Mouse (Mus musculus): ENCODE data around the gene Pak4.
A peak's percentile ranks its signal among the peaks of the same experiment; 100 is the strongest.
"Not testable (repeated sequence)": the region's sequence is repeated elsewhere in the genome, so short reads cannot be mapped to it uniquely, and the experiment has no call there.

Pak4 gene

DNA sequence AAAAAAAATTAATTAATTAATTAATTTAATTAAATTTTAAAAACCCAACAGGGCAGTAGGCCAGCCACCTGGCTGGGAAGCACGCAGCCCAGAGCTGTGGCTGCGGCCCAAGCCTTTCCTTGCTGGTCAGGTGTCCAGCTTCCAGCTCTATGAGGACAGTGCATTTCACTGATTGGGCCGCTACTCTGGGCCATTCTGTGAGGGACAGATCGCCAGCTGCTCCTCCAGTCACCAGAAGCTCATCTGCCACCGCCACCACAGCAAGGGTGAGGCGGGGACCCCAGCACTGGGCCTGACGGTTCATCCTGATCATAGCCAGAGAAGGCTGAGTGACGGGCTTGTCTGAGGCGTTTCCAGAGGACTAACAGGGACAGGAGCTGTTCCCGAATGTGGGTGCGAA lies 36.0 kb downstream of the Pak4 start:
- DNase-seq (ENCODE audit: low read depth) = no peak

GRCm38 (mm10) chr7:28560856-28561255 lies 37.1 kb downstream of the Pak4 start:
- DNase-seq (ENCODE audit: low read depth) = peak; percentile 37

DNA sequence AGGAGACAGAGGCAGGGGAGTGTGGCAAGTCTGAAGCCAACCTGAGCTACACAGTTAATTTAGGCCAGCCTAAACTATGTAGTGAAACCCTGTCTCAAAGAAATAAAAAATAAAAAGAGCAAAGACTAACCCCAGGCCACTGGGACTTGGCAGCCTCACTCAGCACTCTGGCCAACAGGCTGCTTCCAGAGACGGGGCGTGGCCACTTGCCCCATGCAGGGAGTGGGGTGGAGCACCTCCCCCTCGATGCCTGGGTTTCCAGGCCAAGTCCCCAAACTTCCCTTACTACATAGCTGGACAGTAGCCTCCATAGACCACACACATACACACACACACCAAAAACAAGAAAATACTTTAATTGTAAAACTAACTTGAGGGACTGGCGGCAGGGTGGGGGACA lies 39.5 kb downstream of the Pak4 start:
- DNase-seq (ENCODE audit: low read depth) = no peak

DNA sequence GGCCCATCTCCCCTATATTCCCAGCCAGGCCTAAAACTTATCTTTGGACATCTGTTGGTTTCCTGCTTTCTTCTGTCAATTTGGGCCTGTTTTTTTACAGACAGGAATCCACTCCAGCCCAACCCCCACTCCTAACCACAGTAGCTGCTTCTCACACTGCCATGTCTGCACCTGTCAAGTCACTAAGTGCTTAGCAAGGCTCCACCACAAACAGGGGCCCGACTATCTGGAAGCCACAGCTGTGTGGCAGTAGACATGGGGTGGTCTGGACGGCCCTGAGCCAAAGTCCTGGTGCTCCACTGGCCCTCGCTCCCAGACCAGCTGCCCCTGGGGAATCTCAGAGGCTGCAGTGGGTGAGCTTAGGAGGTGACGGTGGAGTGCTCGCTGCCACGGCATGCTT lies 40.3 kb downstream of the Pak4 start:
- DNase-seq (ENCODE audit: low read depth) = peak; percentile 53

GRCm38 (mm10) chr7:28557069-28557468 lies 40.9 kb downstream of the Pak4 start:
- no peak for DNase-seq (ENCODE audit: low read depth)

- no peak for DNase-seq (ENCODE audit: low read depth)
Measured at GRCm38 (mm10) chr7:28555939-28556535, 41.9 kb downstream of the Pak4 start.

- no peak for DNase-seq (ENCODE audit: low read depth)
Measured at GRCm38 (mm10) chr7:28553076-28553475, 44.9 kb downstream of the Pak4 start.

GRCm38 (mm10) chr7:28547628-28548027 lies 50.4 kb downstream of the Pak4 start:
- no peak for DNase-seq (ENCODE audit: low read depth)

DNA sequence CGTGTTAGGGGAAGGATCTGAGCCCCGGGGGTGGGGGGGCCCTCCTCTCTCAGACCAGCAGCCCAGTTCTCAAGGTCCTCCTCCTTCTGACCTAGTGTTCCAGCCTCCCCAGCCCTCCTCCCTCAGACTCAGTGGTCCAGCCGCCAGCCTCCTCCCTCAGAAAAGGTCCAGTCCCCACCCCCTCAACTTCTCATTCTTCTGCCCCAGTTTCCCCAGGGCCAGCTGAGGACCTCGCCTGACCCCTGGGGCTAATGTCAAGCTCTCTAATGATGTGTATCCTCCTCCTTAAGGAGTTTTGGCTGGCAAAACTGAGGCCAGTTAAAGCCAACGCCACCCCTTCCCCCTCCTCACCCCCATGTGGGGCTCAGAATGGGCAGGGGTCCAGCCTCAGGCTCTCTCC lies 50.8 kb downstream of the Pak4 start, which contains the start of gene Nccrp1:
Gene Nccrp1 (minus strand): TSS at position 101 of the 400 bp plus-strand sequence.
- no peak for DNase-seq (ENCODE audit: low read depth)

- DNase-seq (ENCODE audit: low read depth) = no peak
Measured at GRCm38 (mm10) chr7:28546649-28547048, 51.3 kb downstream of the Pak4 start.

DNA sequence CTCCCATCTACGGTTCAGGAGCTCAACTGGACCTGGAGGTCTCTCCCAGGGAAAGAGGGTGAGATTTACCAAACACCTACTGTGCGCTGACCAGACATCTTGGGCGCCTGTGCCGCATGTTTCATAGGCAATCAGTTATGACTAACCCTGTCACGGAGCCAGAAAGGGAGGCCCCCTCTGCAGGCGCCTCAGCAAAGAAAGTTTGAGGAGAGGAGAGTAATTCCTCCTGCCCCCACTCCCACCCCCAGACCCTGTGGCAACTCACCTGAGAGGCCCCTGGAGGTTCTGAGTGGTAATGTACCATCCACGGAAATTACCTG lies 52.1 kb downstream of the Pak4 start:
- no peak for DNase-seq (ENCODE audit: low read depth)

- DNase-seq (ENCODE audit: low read depth) = no peak
Measured at GRCm38 (mm10) chr7:28545048-28545890, 52.7 kb downstream of the Pak4 start.

DNA sequence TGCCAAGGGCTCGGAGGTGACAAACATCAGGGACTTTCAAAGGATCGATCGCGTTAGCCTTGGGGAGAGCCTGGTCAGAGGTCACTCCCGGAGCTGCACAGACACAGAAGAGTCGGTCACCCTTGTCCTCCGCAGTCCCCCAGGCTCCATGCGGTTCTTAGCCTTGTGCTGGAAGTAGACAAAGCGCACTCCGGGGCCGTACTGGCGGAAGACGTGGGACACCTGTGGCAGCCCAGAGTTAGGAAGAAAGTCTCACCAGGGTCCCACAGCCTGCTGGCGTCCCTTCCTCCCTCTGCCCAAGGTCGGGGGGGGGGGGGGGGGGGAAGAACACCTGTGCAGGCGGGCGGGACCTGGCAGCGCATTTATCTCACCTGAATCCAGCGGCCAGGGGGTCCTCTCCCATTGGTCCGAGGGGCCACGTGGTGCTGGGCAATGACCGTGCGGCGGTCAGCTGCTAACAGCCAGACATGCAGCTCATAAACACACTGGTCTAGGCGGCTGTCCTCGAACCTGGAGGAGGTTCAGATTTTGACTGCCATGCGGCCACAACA lies 53.9 kb downstream of the Pak4 start:
- DNase-seq (ENCODE audit: low read depth) = no peak

DNA sequence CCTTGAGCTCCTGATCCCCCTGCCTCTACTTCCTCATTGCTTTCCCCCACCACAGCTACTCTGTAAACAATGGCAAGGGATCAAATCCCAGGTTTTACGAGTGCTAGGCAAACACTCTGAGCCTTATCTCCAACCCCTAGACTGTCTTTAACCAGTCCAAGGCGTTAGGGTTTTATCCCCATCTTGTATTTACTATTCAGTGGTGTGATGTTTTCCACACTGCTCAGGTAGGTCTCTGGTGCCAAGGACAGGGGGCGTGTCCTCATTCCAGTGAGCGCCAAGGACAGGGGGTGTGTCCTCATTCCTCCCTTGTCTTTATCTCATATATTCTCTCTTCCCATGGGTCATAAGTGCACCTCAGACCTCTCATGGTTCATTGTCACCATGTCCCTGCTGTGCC lies 57.5 kb downstream of the Pak4 start, which contains the start of gene Sycn:
Gene Sycn (plus strand): TSS at position 360 of the 400 bp plus-strand sequence.
- DNase-seq (ENCODE audit: low read depth) = no peak

DNA sequence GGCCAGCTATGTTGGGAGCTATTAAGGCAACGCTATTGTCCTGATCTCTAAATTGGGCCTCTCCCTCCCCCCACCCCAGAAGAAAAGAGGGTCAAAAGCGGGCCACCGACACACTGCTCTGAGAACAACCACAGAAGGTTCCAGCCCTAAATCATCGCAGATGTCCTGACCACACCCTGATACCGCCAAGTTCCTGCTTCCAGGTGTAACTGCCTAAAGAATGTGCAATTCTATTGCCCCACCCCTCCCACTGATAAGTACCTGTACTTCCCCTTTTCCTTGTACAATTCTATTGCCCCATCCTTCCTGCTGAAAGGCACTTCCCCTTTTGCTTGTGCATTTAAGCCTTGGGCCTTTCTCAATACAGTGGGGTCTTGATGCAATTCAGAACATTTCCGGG lies 59.1 kb downstream of the Pak4 start:
- DNase-seq (ENCODE audit: low read depth) = not testable (repeated sequence)

GRCm38 (mm10) chr7:28532005-28532404 lies 66.0 kb downstream of the Pak4 start:
- DNase-seq (ENCODE audit: low read depth) = no peak

DNA sequence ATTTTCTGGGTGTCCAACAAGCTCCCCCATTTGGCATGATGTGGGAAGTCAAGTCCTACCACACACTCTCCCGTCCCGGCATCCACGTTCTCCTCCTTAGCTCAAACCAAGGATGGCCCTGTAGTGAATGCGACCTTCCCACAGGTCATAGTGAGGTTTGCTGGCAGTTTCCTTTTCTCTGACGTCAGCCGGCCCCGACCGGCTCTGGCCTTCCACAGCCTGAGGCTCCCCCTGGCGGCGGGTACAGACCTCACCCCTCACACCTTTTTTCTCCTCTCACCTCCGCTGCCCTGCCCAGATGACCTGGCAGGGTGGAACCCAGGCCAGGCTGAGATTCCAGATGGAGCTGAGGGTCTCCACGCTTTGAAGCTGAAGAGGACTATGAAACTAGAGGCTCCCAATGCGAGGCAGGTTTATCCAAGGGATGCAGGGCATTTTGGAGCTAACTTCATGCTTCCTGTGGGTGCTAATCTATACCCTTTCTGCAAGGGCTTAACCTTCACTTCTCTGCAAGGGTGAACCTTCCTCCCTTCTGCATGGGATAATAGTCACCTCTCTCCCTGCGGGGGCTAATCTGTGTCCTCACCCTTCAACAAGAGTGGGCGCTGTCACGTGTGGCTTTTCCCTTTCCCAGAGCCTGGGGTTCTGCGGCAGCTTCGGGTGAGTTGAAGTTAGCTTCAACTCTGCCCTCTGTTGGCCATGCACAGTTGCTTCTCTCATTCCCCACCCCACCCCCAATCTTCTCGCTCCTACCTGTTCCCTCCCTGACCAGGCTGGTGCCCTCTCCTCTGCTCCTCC lies 69.9 kb downstream of the Pak4 start:
- DNase-seq (ENCODE audit: low read depth) = peak; percentile 92

DNA sequence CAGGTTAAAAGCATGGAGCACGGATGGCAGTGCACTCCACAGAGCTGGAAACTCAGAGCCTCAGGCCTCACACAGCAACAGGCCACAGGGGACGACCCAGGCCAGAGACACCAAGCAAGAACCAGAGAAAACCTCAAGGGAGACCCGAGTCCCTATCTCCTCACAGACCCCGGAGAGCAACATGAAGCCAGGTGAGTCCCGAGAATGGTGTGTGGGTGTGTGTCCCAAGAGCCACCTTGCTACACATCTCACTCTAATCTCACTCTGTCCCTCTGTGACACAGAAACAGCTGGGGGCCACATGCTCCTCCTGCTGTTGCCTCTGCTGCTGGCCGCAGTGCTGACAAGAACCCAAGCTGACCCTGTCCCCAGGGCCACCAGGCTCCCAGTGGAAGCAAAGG lies 75.4 kb downstream of the Pak4 start, which contains the start of gene Ifnl3:
Gene Ifnl3 (plus strand): TSS at position 301 of the 400 bp plus-strand sequence.
- not testable (repeated sequence) for DNase-seq (ENCODE audit: low read depth)

DNA sequence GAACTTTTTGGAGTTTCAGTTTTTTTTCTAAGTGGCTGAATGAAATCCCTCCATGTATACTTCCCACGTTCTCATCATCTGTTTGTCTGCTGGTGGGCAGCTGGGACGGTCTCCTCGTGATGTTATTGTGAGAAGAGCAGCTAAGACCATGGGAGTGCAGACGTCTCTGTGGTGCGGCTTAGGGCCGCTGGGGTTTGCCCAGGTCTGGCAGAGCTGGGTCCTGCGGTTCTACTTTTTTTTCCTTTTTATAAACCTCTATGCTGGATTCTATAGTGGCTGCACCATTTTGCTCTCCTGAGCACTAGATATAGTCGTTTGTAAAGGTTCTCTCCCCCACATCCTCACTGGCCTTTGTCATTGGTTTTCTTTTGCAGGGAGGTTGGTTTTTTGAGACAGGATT lies 86.5 kb downstream of the Pak4 start:
- no peak for DNase-seq (ENCODE audit: low read depth)

- DNase-seq (ENCODE audit: low read depth) = not testable (repeated sequence)
Measured at GRCm38 (mm10) chr7:28510405-28510974, 87.5 kb downstream of the Pak4 start, which contains the start of gene Ifnl2. Gene Ifnl2, minus strand, starts transcription at chr7:28510455.

DNA sequence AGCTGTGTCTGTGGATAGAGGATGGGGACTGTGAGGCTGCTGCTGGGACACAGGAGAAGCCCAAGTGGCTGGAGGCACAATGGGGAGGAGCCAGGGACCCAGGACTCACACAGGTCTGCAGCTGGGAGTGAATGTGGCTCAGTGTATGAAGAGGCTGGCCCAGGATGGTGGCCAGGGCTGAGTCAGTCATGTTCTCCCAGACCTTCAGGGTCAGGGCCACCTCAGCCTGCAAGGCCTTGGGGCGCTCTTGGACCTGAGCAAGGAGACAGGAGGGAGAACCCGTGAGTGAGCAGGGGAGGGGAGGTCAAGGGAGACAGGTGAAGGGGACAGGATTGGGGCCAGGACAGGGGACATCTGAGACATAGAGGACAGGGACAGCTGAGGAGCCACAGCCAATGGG lies 88.9 kb downstream of the Pak4 start:
- DNase-seq (ENCODE audit: low read depth) = not testable (repeated sequence)

Data from naive thymus-derived CD4-positive, alpha-beta T cell, adult 2 months (primary cell).